Mouse (Mus musculus): Measurements from ENCODE around the gene Gm7694. TPM values are rescaled to one million over a fixed set of nuclear protein-coding genes. Genes with fewer than 3 reads are reported as not detected.
A peak's percentile ranks its signal among the peaks of the same experiment; 100 is the strongest.

Gene Gm7694
- total RNA-seq, 2 experiments from 2014 or later: 3.4 to 4.0 TPM

DNA sequence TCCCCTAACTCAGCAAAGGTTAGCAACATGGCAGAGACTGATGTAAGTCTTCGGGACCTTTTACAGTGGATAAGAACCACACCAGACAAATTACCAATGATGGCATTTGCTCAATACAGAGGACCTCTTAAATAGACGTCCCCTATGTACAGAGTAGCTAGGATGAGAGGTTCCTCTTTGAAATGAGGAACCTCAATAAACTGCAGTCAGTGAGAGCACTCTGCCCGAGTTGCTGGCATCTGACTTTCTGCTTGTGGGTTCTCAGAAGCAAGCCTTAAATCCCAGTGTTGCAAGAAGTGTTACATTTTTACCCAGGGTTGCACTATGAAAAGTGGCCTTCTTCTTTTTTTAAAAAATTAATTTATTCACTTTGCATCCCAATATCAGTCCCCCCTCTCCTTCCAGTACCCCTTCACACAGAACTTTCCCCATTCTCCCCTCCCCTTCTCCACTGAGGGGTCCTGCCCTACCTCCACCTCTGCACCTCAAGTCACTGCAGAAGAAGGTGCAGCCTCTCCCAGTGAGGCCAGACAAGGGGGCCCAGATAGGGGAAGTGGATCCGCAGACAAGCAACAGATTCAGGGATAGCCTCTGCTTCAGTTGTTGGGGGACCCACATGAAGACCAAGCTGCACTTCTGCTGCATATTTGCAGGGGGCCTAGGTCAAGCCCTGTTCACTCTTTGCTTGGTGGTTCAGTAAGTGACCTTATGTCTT, 23.6 kb downstream of the Gm7694 start:
- no peak for DNase-seq (ENCODE audit: low spot score in 2 of 2)

DNA sequence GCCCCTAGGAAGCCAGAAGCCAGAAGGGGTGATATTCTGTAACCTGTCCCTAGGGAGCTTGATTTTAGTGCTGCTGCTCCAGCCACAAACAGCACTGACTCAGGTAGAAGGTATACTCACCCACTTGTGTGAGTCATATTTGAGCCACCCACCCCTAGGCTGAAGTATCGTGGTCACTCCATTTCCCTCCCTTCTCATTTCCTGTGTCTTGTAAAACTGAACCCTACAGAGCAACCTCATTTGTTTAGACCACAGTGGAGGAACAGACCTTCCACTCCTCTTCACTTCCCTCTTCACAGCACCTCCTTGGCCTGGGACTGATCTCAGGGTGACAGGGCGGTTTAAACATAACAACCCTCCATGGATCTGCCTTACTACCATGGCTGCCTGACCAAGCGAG, 29.1 kb downstream of the Gm7694 start, which contains the start of gene Sh2d1b1:
Gene Sh2d1b1 (plus strand): TSS at position 305 of the 400 bp plus-strand sequence.
- no peak for DNase-seq (ENCODE audit: low spot score in 2 of 2)

DNA sequence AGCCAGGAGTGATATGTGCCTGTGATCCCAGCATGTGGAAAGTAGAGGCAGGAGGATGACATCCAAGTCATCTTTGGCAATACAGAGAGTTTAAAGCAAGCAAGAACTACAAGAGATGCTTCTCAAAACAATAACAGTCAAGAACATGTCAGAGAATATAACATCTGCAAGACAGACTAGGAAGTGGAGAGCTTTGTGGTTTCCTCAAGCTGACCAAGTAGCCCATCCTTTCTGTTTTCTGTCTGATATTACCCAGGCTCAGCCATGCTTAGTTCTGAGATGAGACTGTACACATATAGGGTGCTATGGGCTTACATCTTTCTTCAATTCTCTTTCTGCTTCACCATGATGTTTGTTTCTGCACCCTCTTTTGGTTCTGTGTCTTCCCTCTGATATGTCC, 32.9 kb downstream of the Gm7694 start:
- DNase-seq (ENCODE audit: low spot score in 2 of 2): no peak

DNA sequence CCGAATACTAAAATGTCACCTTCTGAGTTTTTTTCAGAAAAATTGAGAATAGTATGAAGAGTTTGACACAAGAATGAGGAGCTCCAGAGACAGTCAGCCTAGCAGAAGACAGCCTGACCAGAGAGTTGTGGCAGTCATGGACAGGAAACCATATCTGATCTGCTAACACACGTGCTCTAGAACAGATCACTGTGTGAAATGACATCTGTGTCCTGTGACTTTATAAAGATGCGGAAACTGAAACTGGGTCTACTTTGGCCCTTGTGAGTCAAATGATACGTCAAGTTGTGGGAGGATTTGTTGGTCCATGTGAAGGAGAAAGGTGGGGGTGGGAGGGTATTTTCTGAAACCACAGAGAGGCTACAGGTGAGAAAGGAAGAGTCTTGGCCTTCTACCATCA, 35.4 kb downstream of the Gm7694 start:
- no peak for DNase-seq (ENCODE audit: low spot score in 2 of 2)

DNA sequence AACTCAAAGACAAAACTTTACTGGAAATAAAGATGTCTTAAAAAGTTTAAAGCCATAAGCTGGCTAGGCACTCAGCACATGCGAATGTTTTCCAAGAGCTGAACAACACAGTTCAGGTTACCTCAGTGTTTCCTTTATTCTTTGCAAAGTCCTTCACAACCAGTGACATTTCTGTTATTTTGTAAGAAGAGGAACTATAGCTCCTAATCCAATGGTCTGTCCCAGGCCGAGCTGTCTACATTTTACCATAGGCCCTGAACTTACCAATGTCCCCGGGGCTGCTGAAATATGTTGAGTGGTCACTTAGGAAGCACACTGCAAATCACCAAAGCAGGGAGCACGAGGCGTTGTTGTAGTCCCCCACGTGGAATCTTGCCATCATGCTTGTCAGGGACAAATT, 35.9 kb downstream of the Gm7694 start:
- no peak for DNase-seq (ENCODE audit: low spot score in 2 of 2)

DNA sequence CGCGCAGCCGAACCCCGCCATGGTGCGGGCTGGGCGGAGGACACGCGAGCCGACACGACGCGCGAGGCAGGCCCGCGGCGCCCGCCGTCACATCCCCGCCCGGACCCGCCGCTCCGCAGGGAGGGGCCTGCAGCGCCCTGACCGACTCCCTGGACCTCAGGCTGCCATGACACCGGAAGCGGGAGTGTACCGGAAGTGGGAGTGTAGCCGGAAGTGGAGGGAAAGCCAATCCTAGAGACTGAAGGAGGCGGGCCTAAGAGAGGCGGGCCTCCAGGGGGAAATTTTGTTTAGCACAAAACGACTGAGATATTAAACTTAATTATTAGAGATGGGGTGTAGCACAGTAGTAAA, 50.6 kb downstream of the Gm7694 start:
- DNase-seq (ENCODE audit: low spot score in 2 of 2): peak; percentile 78 to 87

DNA sequence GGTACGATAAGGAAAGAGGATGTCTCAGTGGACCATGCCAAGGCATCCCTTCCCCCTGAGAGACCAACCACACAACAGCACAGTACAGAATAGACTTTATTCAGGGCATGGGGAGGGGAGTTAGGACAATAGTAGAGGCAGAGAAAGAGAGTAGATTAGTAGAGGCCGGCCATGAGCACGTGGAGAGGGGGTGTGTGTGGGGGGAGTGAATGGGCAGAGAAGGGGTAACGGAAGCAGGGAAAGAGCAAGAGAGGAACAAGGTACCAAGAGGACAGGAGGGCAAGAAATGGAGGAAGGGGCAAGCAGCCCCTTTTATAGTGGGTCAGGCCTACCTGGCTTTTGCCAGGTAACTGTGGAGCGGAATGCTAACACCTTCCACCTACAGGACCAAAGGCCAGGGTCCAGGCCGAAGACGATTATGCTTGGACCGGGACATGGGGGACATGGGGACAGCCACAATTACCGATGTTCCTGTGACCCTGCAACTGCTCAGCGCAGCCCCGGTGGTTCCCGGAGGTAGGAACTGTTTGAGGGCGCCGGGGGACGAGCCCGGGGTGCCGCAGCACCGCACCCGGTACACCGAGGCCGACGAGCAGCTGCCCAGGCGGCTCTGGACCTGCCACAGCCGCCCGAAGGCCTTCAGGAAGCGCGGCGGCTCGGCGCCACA, 51.1 kb downstream of the Gm7694 start:
- no peak for DNase-seq (ENCODE audit: low spot score in 2 of 2)

Other genes with a start within 250 kb of the Gm7694 start
- 1 to 10 TPM; 6.3 to 9.2 TPM for gene Ddr2, start 195.6 kb downstream of the Gm7694 start, total RNA-seq (2021)
- gene Uap1, start 131.4 kb downstream of the Gm7694 start, total RNA-seq (2021): 10 to 100 TPM; 52.2 to 54.4 TPM
- gene Uhmk1, start 90.9 kb downstream of the Gm7694 start, total RNA-seq (2021): 100 to 1,000 TPM; 163 to 168 TPM
- not detected for gene Sh2d1b2, start 73.6 kb downstream of the Gm7694 start, total RNA-seq (2021)
- not detected for gene Sh2d1b1, start 29.0 kb downstream of the Gm7694 start, total RNA-seq (2021)
- not detected for gene Spata46, start 2.5 kb upstream of the Gm7694 start, total RNA-seq (2021)

Data from layer of hippocampus, postnatal 14 days (tissue).